Mouse (Mus musculus): ENCODE data around the gene Gprin1. TPM values are rescaled to one million over a fixed set of nuclear protein-coding genes. Genes with fewer than 3 reads are reported as not detected.
A peak's percentile ranks its signal among the peaks of the same experiment; 100 is the strongest.

Gene Gprin1
- 8.2 and 13.5 TPM in 2 replicates for polyA plus RNA-seq (2014; fragmentation: Nextera tagmentation; extraction: Ambion mirVana)

GRCm38 (mm10) chr13:54749864-54750411 is at the start of gene Gprin1:
Gene Gprin1 (minus strand): TSS chr13:54749874.
- peak within 1 kb of the TSS; percentile 70 for H3K9ac ChIP-seq (ENCODE audit: low read length)
- H3K9me3 ChIP-seq (ENCODE audit: control insufficient read depth, low read length) = no peaks in the 10 kb centered on the region
- WGBS = 1% methylated on average over 29 of the region's 29 CpGs
- peak within 1 kb of the TSS; percentile 59 for H3K27ac ChIP-seq (ENCODE audit: low read depth, low read length)
- 0 out of 2 replicates have a peak, but pooled peaks cover 2% of the 10 kb centered on the region for H3K4me1 ChIP-seq (replicated peaks; ENCODE audit: control insufficient read depth, insufficient read depth, low read length)
- H3K36me3 ChIP-seq (ENCODE audit: control insufficient read depth, insufficient read depth, low read length) = no peaks in the 10 kb centered on the region
- H3K4me3 ChIP-seq (ENCODE audit: low read depth, low read length) = peak within 1 kb of the TSS; percentile 67
- no peak for DNase-seq (ENCODE audit: low spot score)
- ATAC-seq (replicated peaks; ENCODE audit: low FRiP score) = peak; percentile 76
- peaks cover 16% of the 10 kb centered on the region for H3K27me3 ChIP-seq (ENCODE audit: control insufficient read depth, insufficient read depth, low read length)
- H3K4me2 ChIP-seq (ENCODE audit: low read depth, low read length, severe bottlenecking) = peak within 1 kb of the TSS; percentile 67

- Histone ChIP-seq H3K36me3 (ENCODE audit: control insufficient read depth, insufficient read depth, low read length) (no peaks in the 10 kb centered on the region), H3K9me3 (ENCODE audit: control insufficient read depth, low read length) (no peaks in the 10 kb centered on the region), H3K9ac (ENCODE audit: low read length) (no peak overlapping the region), H3K4me1 (replicated peaks; ENCODE audit: control insufficient read depth, insufficient read depth, low read length) (no peaks in the 10 kb centered on the region), H3K4me3 (ENCODE audit: low read depth, low read length) (no peak overlapping the region), H3K27me3 (ENCODE audit: control insufficient read depth, insufficient read depth, low read length) (no peaks in the 10 kb centered on the region), H3K4me2 (ENCODE audit: low read depth, low read length, severe bottlenecking) (no peak overlapping the region), H3K27ac (ENCODE audit: low read depth, low read length) (no peak overlapping the region)
- 77% methylated on average over 10 of the region's 10 CpGs for WGBS
- ATAC-seq (replicated peaks; ENCODE audit: low FRiP score) (no peak), DNase-seq (ENCODE audit: low spot score) (no peak)
Measured at GRCm38 (mm10) chr13:54798740-54799139, 49.1 kb upstream of the Gprin1 start.

GRCm38 (mm10) chr13:54797861-54798643 is 48.4 kb upstream of the Gprin1 start:
- H3K36me3 ChIP-seq (ENCODE audit: control insufficient read depth, insufficient read depth, low read length) = no peaks in the 10 kb centered on the region
- ATAC-seq (replicated peaks; ENCODE audit: low FRiP score) (no peak), DNase-seq (ENCODE audit: low spot score) (no peak)
- H3K27me3 ChIP-seq (ENCODE audit: control insufficient read depth, insufficient read depth, low read length) = no peaks in the 10 kb centered on the region
- H3K9ac ChIP-seq (ENCODE audit: low read length) = no peak overlapping the region
- H3K4me3 ChIP-seq (ENCODE audit: low read depth, low read length) = no peak overlapping the region
- no peak overlapping the region for H3K27ac ChIP-seq (ENCODE audit: low read depth, low read length)
- no peaks in the 10 kb centered on the region for H3K4me1 ChIP-seq (replicated peaks; ENCODE audit: control insufficient read depth, insufficient read depth, low read length)
- H3K9me3 ChIP-seq (ENCODE audit: control insufficient read depth, low read length) = no peaks in the 10 kb centered on the region
- 80% methylated on average over 16 of the region's 16 CpGs for WGBS
- H3K4me2 ChIP-seq (ENCODE audit: low read depth, low read length, severe bottlenecking) = no peak overlapping the region

GRCm38 (mm10) chr13:54797356-54797755 is 47.7 kb upstream of the Gprin1 start:
- Histone ChIP-seq H3K9me3 (ENCODE audit: control insufficient read depth, low read length) (no peaks in the 10 kb centered on the region), H3K36me3 (ENCODE audit: control insufficient read depth, insufficient read depth, low read length) (no peaks in the 10 kb centered on the region), H3K4me3 (ENCODE audit: low read depth, low read length) (no peak overlapping the region), H3K4me2 (ENCODE audit: low read depth, low read length, severe bottlenecking) (no peak overlapping the region), H3K27me3 (ENCODE audit: control insufficient read depth, insufficient read depth, low read length) (no peaks in the 10 kb centered on the region), H3K9ac (ENCODE audit: low read length) (no peak overlapping the region), H3K4me1 (replicated peaks; ENCODE audit: control insufficient read depth, insufficient read depth, low read length) (no peaks in the 10 kb centered on the region), H3K27ac (ENCODE audit: low read depth, low read length) (no peak overlapping the region)
- 41% methylated on average over 4 of the region's 4 CpGs for WGBS
- ATAC-seq (replicated peaks; ENCODE audit: low FRiP score) = no peak
- DNase-seq (ENCODE audit: low spot score) = no peak

- ATAC-seq (replicated peaks; ENCODE audit: low FRiP score) (no peak), DNase-seq (ENCODE audit: low spot score) (no peak)
- H3K9ac ChIP-seq (ENCODE audit: low read length) = no peak overlapping the region
- H3K4me3 ChIP-seq (ENCODE audit: low read depth, low read length) = no peak overlapping the region
- H3K4me2 ChIP-seq (ENCODE audit: low read depth, low read length, severe bottlenecking) = no peak overlapping the region
- 54% methylated on average over 5 of the region's 5 CpGs for WGBS
- H3K9me3 ChIP-seq (ENCODE audit: control insufficient read depth, low read length) = no peaks in the 10 kb centered on the region
- 0 out of 2 replicates have a peak, but pooled peaks cover 3% of the 10 kb centered on the region for H3K4me1 ChIP-seq (replicated peaks; ENCODE audit: control insufficient read depth, insufficient read depth, low read length)
- H3K27ac ChIP-seq (ENCODE audit: low read depth, low read length) = no peak overlapping the region
- no peaks in the 10 kb centered on the region for H3K36me3 ChIP-seq (ENCODE audit: control insufficient read depth, insufficient read depth, low read length)
- H3K27me3 ChIP-seq (ENCODE audit: control insufficient read depth, insufficient read depth, low read length) = peaks cover 13% of the 10 kb centered on the region
Measured at GRCm38 (mm10) chr13:54794843-54795242, 45.2 kb upstream of the Gprin1 start.

GRCm38 (mm10) chr13:54794002-54794577 is 44.4 kb upstream of the Gprin1 start:
- DNase-seq (ENCODE audit: low spot score) (no peak), ATAC-seq (replicated peaks; ENCODE audit: low FRiP score) (no peak)
- peaks cover 13% of the 10 kb centered on the region for H3K27me3 ChIP-seq (ENCODE audit: control insufficient read depth, insufficient read depth, low read length)
- H3K4me3 ChIP-seq (ENCODE audit: low read depth, low read length) = no peak overlapping the region
- H3K4me1 ChIP-seq (replicated peaks; ENCODE audit: control insufficient read depth, insufficient read depth, low read length) = 0 out of 2 replicates have a peak, but pooled peaks cover 3% of the 10 kb centered on the region
- H3K4me2 ChIP-seq (ENCODE audit: low read depth, low read length, severe bottlenecking) = no peak overlapping the region
- 81% methylated on average over 16 of the region's 16 CpGs for WGBS
- H3K36me3 ChIP-seq (ENCODE audit: control insufficient read depth, insufficient read depth, low read length) = no peaks in the 10 kb centered on the region
- no peak overlapping the region for H3K9ac ChIP-seq (ENCODE audit: low read length)
- H3K9me3 ChIP-seq (ENCODE audit: control insufficient read depth, low read length) = no peaks in the 10 kb centered on the region
- no peak overlapping the region for H3K27ac ChIP-seq (ENCODE audit: low read depth, low read length)

GRCm38 (mm10) chr13:54792259-54793230 is 42.9 kb upstream of the Gprin1 start:
- Histone ChIP-seq H3K4me2 (ENCODE audit: low read depth, low read length, severe bottlenecking) (no peak overlapping the region), H3K27ac (ENCODE audit: low read depth, low read length) (no peak overlapping the region), H3K9me3 (ENCODE audit: control insufficient read depth, low read length) (no peaks in the 10 kb centered on the region), H3K9ac (ENCODE audit: low read length) (no peak overlapping the region), H3K4me1 (replicated peaks; ENCODE audit: control insufficient read depth, insufficient read depth, low read length) (0 out of 2 replicates have a peak, but pooled peaks cover 3% of the 10 kb centered on the region), H3K36me3 (ENCODE audit: control insufficient read depth, insufficient read depth, low read length) (no peaks in the 10 kb centered on the region), H3K27me3 (ENCODE audit: control insufficient read depth, insufficient read depth, low read length) (peaks cover 13% of the 10 kb centered on the region), H3K4me3 (ENCODE audit: low read depth, low read length) (no peak overlapping the region)
- ATAC-seq (replicated peaks; ENCODE audit: low FRiP score) (no peak), DNase-seq (ENCODE audit: low spot score) (no peak)
- WGBS = 20% methylated on average over 21 of the region's 21 CpGs
